Mouse (Mus musculus) heart, postnatal 14 days (tissue): Measurements from ENCODE around the gene Pam. TPM values are rescaled to one million over a fixed set of nuclear protein-coding genes. Genes with fewer than 3 reads are reported as not detected.

Experiments
- DNase-seq, 2 experiments: peaks; one replicate each; pipeline ENCODE4 v3.0.0; 2021 to 2022
- intact Hi-C: fragments of 180-260 bp; cut with DNase I; formaldehyde crosslinking; loops from one replicate; pipeline ENCODE4 v1.15.1; 2025
- total RNA-seq, 2 experiments: library from RNA; stranded (reverse); gene quantifications; 2 replicates each; pipeline ENCODE4 v1.2.3; 2021

Pam gene
- total RNA-seq, 2 experiments from 2014 or later, result 474 to 583 TPM

DNA sequence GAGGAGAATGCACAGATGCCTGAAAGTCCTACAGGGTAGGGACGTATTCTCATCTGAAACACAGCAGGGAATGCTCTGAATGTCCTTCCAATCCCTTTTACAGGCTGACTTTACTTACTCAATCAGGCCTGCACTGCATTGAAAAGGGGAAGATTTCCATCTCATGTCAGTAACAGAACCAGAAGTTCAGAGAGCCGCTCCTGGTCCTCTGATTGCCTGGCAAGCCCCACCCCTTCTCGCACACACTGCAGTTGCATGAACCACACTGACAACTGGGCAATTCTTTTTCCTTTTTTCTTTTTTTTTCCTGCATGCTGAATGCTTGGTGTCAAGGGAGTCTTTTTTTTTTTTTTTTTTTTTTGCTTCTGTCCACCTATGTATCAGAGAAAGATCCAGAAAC is 11.9 kb downstream of the Pam start:
- intact Hi-C loops, result no loop called here
- no peak for DNase-seq

DNA sequence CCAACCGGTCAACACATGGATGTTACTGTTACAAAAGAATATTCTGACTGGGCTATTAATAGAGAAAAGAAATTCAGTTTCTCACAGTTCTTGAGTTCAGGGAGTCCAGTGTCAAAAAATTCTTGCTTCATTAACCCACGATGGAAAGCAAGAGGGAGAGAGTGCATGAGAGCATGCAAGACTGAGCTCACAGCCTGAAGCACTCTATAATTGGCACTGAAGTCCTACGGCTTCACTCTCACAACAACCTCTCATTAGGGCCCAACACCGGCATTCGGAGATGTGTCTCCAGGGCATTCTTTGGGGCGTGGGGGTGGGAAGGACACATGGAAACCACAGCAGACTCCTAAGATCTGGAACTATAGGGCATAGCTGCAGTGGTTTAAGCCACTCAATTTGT is 12.5 kb downstream of the Pam start:
- intact Hi-C loops, result no loop called here
- no peak for DNase-seq

DNA sequence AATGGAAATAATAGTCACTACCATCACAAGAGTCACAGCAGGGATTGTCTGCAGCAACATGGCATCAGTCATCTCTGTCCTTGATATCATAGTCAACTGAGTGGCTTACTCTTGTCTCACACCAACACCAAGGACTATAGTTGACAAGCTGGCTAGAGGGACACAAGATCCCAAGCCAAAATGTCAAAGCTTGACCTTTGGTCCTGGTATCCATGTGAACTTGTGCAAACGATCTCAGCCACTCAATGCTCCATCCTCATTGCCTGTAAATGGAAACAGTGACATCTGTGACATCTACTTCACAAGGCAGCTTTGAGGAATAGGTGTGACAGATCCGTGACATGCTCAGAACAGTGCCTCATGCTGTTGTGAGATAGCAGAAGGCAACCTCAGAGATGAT is 15.0 kb downstream of the Pam start:
- DNase-seq, result no peak
- intact Hi-C loops, result no loop called here

DNA sequence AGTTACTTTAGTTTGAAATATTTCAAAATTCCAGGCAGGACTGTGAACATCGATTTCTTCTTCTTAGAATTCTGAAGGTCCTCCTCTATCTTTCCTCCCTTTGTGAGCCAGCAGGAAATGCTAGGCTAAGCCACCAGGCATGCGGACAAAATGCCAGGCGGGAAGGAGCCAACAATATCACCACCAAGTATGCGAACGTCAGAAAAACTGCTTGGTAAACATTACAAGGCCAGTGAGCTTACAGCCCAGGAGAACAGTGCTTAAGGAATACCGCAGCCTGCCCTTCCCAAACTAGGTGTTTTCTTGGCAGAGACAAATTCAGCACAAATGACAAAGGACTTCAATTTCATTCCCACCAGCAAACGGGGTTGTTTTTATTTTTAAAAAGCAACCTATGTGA is 15.8 kb downstream of the Pam start:
- DNase-seq, result peak; percentile 20 to 49
- intact Hi-C loops, result no loop called here

DNA sequence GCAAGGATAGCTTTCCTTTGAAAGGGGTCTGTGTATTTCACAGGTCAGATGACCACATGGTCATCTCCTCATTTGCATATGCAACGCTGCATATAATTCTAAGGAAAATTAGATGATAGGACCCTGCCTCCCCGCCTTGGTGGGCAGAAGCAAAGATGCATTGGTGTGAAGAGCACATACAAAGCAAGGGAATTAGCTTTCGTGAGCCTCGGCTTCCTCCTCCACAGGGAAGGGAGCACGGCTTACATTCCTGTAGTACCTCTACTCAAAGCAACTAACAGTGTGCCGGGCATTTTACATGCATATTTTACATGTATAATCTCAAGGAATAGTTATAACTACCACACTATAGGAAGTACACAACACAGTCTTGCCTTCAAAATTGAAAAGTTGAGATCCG is 16.7 kb downstream of the Pam start:
- intact Hi-C loops, result no loop called here
- DNase-seq, result no peak

DNA sequence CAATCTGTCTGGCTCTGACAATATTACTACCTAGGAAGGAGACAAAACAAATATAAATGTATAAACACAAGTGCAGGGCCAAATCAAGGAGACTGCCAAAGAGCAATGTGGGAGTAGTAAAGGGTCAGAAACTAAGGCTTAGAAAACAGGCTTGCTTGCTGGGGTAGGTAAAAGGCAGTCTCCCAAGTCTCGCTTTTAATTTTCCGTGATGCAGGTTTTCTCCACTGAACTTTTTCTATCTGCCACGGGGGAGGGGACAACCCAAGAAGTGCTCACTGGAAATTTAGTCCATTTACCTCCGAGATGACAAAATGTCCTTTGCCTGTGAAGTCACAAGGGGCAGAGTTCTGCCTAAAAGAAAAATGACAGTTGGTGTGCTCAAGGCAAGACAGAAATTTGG is 21.6 kb downstream of the Pam start:
- intact Hi-C loops, result no loop called here
- DNase-seq, result no peak

DNA sequence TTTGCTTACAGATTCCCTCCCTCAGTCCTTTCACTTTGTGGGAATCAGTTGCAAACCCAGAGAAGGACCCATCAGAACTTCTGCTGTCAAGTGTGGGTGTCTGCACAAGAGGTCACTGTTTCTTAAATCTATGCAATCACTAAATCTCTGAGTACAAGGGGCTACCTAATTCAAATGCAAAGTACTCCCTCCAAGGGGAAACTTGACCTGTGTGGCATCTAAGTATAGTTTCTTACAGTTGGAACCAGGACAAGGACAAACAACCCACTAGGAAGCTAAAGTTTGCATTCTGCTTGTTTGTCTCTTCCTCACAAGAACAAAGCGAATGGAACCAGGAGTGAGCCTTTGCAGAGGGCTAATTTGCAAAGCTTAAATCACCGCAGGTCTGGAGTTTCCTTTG is 22.3 kb downstream of the Pam start:
- no peak for DNase-seq
- intact Hi-C loops, result no loop called here

DNA sequence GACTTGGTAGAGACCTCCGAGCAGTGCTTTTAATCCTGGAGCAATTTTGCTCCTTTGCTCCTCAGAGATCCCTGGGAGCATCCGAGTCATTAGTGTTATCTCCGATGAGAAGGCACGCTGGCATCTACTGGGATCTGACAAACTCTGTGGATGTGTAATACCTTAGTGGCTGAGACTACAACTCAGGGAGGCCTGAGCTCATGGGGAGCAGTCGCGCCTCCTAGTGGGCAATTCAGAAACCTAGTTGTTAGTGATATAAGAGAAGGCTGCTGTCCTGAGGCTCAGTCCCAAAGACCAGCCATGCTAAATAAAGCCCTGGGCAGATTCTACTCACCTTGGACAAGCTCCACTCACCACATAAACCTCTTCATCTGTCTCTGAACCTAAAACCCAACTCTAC is 23.4 kb downstream of the Pam start:
- intact Hi-C loops, result no loop called here
- peak in 1 of 2 experiments; percentile 39 for DNase-seq

DNA sequence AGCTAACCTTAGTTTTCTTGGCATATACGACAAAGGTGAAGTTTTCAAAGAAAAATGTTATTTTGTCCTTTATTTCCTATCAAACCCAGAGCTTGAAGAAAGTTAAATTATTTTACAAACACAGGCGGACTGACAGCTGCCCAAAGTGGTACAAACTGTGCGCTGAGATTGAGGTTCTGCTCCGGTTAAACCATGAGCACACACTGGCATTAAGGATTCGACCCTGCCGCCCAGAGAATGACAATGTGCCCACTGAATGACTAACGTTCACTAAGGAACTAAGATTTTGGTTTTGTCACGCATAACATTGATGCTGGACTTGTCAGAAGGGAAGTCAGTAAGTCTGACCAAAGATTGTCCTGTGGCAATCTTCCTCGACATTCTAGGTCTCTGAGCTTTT is 24.0 kb downstream of the Pam start:
- DNase-seq, result no peak
- intact Hi-C loops, result no loop called here

DNA sequence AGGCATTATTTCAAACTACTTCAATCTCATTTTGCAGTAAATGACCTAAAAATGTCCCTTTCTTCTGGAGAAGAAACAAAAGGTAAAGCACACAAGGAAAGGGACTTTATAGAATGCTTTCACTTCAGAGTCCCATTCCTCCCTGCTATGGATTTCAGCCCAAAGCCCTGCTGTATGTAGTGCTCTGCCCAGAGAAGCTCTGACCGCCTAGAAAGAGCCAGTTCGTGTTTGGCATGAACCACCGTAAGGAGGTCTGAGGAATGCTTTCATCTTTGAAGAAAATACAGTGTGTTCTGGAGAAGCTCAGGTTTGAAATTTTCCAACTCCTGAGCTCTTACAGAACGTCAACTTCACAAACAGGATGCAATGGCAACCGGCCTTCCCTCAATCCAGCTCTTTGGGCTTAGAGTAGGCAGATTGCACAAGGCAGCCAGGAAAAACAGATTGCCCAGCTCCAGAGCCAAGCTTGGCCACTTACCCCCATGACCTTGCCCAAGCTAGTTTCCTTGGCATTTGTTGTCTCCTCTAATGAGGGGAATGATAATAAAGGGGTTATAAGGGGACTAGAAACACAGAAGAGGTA is 24.6 kb downstream of the Pam start:
- no peak for DNase-seq
- intact Hi-C loops, result no loop called here

DNA sequence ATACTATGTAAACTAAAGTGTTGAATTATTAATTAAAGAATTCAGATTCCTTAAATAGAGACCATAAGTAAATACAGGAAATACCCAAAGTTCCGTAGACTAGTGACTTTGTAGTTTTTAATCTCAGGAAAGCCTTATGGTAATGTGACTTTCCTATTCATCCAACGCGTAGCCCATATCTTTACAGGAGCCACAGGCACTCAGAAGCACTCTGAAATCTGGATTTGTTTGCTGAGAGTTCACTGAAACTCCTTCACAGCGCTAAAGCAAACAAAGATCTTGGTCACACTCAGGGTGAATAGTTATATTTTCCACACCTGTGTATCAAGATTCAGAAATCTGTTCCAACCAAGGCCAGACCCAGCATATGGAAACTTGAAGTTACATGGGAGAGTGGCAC is 27.3 kb downstream of the Pam start:
- DNase-seq, result no peak
- intact Hi-C loops, result no loop called here

DNA sequence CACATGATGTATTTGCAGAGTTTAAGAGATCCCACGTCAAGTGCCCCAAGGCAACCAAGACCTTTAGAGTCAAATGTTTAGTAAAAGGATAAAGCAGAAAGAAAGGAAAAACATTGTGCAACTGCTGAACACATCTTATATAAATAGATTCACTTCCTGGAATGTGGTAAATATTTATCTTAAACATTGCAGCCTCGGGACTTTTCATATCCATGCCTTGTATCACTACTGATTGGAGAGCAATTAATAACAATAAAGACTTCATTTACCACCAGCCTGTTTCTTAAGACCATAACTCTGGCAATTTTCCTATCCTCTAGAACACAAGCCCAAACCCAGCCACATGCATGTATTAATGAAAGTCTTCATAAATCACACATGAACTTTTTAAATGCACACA is 33.4 kb downstream of the Pam start:
- DNase-seq, result no peak
- intact Hi-C loops, result no loop called here

DNA sequence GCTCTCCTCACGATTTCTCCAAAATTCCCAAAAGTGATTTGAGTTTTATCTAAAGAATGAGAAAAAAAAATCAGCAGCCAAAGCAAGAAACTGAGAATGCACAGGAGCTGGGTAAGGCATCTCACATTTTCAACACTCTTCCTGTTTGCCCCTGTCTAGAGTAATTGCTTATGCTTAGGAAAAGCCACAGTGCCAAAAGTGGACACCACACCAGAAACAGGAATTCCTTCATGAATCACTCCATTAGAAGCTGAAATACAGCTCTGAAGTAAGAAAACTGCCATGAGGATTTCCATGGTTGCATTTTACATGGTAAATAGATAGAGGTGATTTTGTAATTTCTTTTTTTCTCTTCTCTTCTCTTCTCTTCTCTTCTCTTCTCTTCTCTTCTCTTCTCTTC is 36.0 kb downstream of the Pam start:
- intact Hi-C loops, result loop anchor here (5.0 kb wide), 1 partner anchor 33 kb away; no protein-coding TSS in a partner anchor
- no peak for DNase-seq

DNA sequence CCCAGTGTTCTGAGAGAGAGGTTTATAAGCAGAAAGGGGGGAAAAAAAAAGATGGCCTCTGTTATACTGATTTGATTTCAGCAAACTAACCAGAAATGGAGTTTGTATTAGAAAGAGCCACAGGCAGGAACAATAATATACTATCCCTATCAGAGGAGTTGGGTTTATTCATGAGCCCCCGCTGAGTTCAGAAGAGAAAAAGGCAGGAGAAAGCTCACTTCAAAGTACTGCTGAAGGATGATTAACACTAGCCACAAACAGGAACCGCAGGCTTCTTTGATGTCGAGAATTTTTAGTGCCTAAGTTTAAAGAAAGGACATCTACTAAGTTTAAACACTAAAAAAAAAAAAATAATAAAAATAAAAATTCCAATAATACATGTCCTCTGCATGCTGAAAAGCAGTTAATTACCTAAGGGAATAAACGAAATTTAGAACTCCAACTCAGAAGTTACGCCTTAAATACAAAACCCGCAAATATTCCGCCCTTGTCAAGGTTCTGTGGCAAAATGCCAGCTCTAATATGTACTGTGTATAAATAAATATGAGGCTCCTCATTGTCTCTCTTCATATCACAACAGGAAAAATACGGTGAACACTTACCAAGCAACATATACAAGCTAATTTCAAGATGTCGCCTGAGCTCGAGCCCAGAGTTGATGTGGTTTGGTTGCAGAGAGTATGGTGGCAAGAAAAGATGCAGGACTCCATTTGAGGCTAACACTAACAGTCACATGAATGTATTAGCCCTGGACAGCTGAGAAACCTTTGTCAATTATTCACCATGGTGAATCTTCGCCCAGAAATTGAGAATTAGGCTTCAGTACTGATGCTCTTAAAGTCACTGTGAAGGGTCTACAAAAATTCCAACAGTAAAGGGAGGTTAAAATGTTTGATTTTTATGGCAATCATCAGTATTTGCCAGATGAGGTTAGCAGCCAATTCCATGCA is 38.2 kb downstream of the Pam start:
- intact Hi-C loops, result loop anchor here (5.0 kb wide), 1 partner anchor 35 kb away; no protein-coding TSS in a partner anchor
- no peak for DNase-seq

DNA sequence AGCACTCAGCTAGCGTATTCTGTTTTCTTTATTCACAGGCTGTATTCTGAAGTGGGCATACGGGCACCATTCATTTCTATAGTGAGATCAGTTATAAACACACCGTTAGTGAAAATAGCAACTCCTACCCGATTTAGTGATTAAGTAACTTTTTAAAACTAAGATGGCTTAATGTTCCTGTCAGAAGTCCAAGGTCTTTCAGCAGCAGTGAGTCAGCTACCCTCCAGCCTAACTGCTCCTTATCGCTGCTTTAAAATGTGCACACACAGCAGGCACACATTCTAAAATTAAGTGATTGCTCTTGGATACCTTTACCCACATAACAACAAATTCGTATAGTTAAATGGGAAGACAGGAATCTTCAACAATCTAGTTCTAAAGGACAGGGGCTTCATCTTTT is 39.2 kb downstream of the Pam start:
- DNase-seq, result no peak

DNA sequence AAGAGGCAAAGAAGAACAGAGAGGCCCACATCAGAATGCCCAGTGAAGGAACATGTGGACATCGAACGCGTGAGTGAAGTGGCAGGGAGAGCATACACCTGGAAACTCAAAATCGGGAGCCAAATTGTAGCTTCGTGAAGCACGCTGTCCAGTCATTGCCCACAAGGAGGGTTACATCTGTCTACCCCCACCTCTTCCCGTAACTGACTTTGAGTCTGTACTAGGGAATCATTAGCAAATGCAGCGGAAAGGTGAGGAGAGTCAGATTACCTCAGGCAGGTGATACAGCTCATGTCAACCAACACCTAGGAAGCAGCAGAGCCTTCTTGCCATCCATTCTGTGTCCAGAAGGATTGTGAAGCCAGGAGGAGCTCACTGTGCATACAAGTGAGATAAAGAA is 39.9 kb downstream of the Pam start:
- no peak for DNase-seq
- intact Hi-C loops, result loop anchor here (5.0 kb wide), 1 partner anchor 37 kb away; no protein-coding TSS in a partner anchor

More for the DNA sequence above, 39.2 kb downstream of the Pam start:
- intact Hi-C loops, result loop anchor here (5.0 kb wide), 1 partner anchor 36 kb away; no protein-coding TSS in a partner anchor

DNA sequence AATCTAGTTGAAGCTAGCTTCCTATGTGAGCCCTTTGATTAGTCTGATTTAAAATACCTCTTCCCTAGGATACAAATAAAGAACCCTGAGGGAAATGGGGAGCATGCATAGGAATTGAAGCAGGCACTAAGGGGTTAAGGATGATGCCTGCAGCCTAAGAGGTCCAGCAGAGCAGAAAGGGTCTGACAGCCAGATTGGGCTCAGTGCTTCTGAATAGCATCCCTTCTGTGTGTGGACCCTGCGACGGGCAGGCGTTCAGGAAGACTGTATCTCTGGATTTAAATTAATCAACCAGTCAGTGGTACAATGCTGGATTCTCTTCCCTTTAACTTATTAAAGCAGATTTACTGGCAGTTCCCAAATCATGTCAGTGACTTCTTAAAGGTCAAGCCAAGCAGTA is 41.5 kb downstream of the Pam start:
- DNase-seq, result no peak
- intact Hi-C loops, result no loop called here

DNA sequence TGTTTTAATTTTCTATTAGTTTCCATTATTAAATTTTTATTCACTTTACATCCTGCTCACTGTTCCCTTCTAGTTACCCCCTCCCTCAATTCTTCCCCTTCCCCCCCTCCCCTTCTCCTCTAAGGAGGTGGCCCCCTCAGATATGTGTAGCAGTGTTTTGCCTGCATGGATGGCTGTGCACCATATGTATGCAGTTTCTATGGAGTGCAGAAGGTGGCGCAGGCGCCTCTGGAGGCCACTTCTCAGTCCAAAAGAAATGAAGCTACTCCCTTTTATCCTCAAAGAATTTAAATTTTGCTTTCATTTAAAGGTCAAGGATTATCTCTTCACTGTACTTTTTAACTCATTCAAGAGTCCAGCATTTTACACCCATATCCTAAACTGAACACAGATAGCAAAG is 42.0 kb downstream of the Pam start:
- intact Hi-C loops, result no loop called here
- no peak for DNase-seq

DNA sequence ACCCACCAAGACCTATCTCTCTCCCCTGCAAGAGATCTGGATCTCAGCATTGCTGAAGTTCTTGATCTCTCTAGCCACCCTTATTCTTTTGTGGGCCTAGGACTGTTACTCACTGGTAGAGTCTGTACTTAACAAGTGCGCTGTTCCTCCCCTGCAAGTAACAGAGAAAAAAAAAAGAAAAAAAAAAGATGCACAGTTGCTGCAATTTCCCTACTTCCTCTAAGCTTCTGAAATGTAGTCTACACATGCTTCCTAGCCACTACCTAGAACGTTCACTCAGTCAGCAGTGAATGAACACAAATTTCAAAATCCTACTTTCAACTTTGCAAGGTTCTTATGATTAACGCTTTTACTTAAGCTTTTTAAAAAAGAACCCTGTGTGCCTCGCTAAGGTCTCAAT is 42.7 kb downstream of the Pam start:
- intact Hi-C loops, result no loop called here
- DNase-seq, result no peak

DNA sequence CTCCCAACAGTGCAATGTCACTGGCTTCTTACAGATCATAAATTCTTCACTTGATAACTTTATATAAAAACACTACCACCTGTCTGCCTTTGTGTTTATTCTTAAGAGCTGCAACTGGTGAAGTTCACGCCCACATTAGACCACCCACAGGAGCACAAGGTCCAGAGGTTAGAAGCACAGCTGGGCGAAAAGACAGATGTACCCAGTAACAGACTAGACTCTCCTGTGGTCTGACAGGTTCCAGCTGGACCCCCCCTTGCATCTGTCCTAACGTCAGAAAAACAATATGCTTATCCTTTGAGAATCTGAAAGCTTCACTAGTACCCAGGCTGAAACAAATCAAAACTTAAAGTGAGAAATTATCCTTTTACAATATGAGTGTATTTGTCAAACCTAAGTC is 44.4 kb downstream of the Pam start:
- no peak for DNase-seq
- intact Hi-C loops, result no loop called here

DNA sequence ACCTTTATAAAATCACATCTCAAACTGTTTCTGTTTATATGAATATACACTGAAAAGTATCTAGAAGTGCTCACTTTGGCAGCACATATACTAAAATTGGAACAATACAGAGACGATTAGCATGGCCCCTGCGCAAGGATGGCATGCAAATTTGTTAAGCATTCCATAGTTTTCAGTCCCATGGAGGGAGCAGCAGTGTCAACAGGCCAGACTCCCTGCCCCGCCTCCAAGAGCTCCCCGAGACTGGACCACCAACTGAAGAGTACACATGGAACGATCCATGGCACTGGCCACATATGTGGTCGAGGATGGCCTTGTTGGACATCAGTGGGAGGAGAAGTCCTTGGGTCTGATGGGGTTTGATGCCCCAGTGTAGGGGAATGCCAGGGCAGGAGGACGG is 45.7 kb downstream of the Pam start:
- intact Hi-C loops, result no loop called here
- DNase-seq, result no peak

DNA sequence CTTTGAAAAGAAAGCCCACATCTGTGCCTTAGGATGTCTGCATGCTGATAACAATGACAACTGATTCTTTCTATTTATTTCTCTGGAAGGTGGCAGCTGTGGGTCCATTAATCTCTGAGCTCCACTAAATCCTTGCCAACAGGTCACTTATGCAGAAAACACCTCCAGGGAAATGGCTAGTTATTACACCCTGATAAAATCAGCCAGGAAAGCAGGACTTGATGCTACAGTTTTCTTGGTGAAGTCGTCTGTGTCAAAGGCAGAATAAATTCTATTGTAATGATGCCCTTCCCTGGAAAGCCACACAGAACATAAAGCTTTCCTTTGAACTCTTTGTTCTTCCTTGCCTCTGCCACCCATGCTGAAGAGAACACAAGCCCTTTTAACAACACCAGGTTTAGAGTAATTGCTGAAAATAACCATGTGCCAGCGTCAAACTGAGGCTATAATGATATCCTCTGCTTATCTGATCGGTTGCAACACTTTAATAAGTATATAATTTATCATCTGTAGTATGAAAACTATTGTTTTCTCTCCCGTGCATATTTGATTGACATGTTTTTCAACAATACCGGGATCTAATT is 47.1 kb downstream of the Pam start:
- DNase-seq, result no peak
- intact Hi-C loops, result no loop called here
